Mouse (Mus musculus): ENCODE measurements around the gene Pon1.
"Not testable (repeated sequence)": the region's sequence is repeated elsewhere in the genome, so short reads cannot be mapped to it uniquely, and the experiment has no call there.

Pon1 gene

GRCm38 (mm10) chr6:5193693-5194092 is at the start of gene Pon1:
Gene Pon1, minus strand, starts transcription at chr6:5193946.
- no peak for DNase-seq (ENCODE audit: low read depth, low spot score)

GRCm38 (mm10) chr6:5238799-5239198 is 45.1 kb upstream of the Pon1 start:
- no peak for DNase-seq (ENCODE audit: low read depth, low spot score)

- DNase-seq (ENCODE audit: low read depth, low spot score) = no peak
Observed at GRCm38 (mm10) chr6:5237510-5237909, 43.8 kb upstream of the Pon1 start.

- no peak for DNase-seq (ENCODE audit: low read depth, low spot score)
Observed at GRCm38 (mm10) chr6:5236843-5237371, 43.2 kb upstream of the Pon1 start.

- DNase-seq (ENCODE audit: low read depth, low spot score) = no peak
Observed at GRCm38 (mm10) chr6:5234563-5234962, 40.8 kb upstream of the Pon1 start.

- DNase-seq (ENCODE audit: low read depth, low spot score) = no peak
Observed at GRCm38 (mm10) chr6:5233812-5234211, 40.1 kb upstream of the Pon1 start.

- no peak for DNase-seq (ENCODE audit: low read depth, low spot score)
Observed at GRCm38 (mm10) chr6:5232022-5232421, 38.3 kb upstream of the Pon1 start.

GRCm38 (mm10) chr6:5230261-5230660 is 36.5 kb upstream of the Pon1 start:
- DNase-seq (ENCODE audit: low read depth, low spot score) = no peak

- DNase-seq (ENCODE audit: low read depth, low spot score) = not testable (repeated sequence)
Observed at GRCm38 (mm10) chr6:5223551-5223950, 29.8 kb upstream of the Pon1 start.

- no peak for DNase-seq (ENCODE audit: low read depth, low spot score)
Observed at GRCm38 (mm10) chr6:5222080-5222479, 28.3 kb upstream of the Pon1 start.

GRCm38 (mm10) chr6:5218190-5218589 is 24.4 kb upstream of the Pon1 start:
- no peak for DNase-seq (ENCODE audit: low read depth, low spot score)

GRCm38 (mm10) chr6:5207817-5208216 is 14.1 kb upstream of the Pon1 start:
- DNase-seq (ENCODE audit: low read depth, low spot score) = no peak

GRCm38 (mm10) chr6:5199916-5200315 is 6.2 kb upstream of the Pon1 start:
- DNase-seq (ENCODE audit: low read depth, low spot score) = no peak

- DNase-seq (ENCODE audit: low read depth, low spot score) = no peak
Observed at GRCm38 (mm10) chr6:5199376-5199905, 5.7 kb upstream of the Pon1 start.

GRCm38 (mm10) chr6:5198590-5198989 is 4.8 kb upstream of the Pon1 start:
- DNase-seq (ENCODE audit: low read depth, low spot score) = no peak

GRCm38 (mm10) chr6:5190761-5191160 is 3.0 kb downstream of the Pon1 start:
- no peak for DNase-seq (ENCODE audit: low read depth, low spot score)

GRCm38 (mm10) chr6:5189507-5189906 is 4.2 kb downstream of the Pon1 start:
- DNase-seq (ENCODE audit: low read depth, low spot score) = no peak

- no peak for DNase-seq (ENCODE audit: low read depth, low spot score)
Observed at GRCm38 (mm10) chr6:5188938-5189337, 4.8 kb downstream of the Pon1 start.

- no peak for DNase-seq (ENCODE audit: low read depth, low spot score)
Observed at GRCm38 (mm10) chr6:5188036-5188435, 5.7 kb downstream of the Pon1 start.

GRCm38 (mm10) chr6:5187586-5187985 is 6.2 kb downstream of the Pon1 start:
- no peak for DNase-seq (ENCODE audit: low read depth, low spot score)

GRCm38 (mm10) chr6:5186229-5186950 is 7.4 kb downstream of the Pon1 start:
- DNase-seq (ENCODE audit: low read depth, low spot score) = no peak

GRCm38 (mm10) chr6:5180645-5181044 is 13.1 kb downstream of the Pon1 start:
- DNase-seq (ENCODE audit: low read depth, low spot score) = no peak

- DNase-seq (ENCODE audit: low read depth, low spot score) = no peak
Observed at GRCm38 (mm10) chr6:5179189-5179588, 14.6 kb downstream of the Pon1 start.
